9 mouse cellular contexts compared by ENCODE assay signal in the genomic region with DNA sequence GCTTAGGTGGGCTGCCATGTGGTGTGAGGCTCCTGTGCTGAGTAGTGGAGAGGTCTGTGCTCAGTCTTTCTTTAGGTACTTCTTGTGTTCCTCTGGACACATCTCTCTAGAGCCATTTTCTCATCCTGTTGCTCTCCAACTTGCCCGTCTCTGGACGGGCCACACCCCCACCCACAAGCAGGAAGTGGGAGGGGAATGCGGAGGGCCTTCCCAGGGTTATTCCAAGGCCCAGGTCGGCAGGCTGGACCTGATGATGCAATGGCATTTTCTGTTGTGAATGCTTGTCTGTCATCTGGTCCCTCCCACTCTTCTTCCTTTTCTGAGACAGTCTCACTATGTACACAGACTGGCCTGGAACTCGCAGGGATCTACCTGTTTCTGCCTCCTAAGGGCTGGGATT. TPM values are rescaled to one million over a fixed set of nuclear protein-coding genes. Genes with fewer than 3 reads are reported as not detected.
DNase-seq lines count a peak whose midpoint lies in the region; ATAC-seq and TF ChIP-seq lines count a peak whose summit lies in the region.
"Had no signal": no experiment of that assay in that cellular context is flagged by ENCODE, and none has a peak within 500 bp of the region (broad histone marks: within the 10 kb centered on the region; RNA-seq: fewer than 3 reads in every experiment).

No protein-coding gene starts in this region.

- no peak for TF ChIP-seq CTCF in hindbrain, postnatal 0 days (IDR thresholded peaks at IDR 0.05; ENCODE audit: low read depth)
- no peak for TF ChIP-seq CTCF in left cerebral cortex, adult 2 months (IDR thresholded peaks at IDR 0.05)

- WGBS in hindbrain, embryonic 13.5 days, result 43% methylated on average over 5 of the region's 5 CpGs
- WGBS in hindbrain, embryonic 14.5 days, result 40% methylated on average over 5 of the region's 5 CpGs
- WGBS in embryonic facial prominence, embryonic 10.5 days, result 32% methylated on average over 5 of the region's 5 CpGs
- 39% methylated on average over 5 of the region's 5 CpGs for WGBS in hindbrain, postnatal 0 days
- WGBS in liver, embryonic 13.5 days (ENCODE audit: insufficient replicate concordance), result 15% methylated on average over 5 of the region's 5 CpGs

- no peak for ATAC-seq in hindbrain, embryonic 13.5 days (ENCODE audit: low FRiP score)
- no peak for ATAC-seq in hindbrain, embryonic 14.5 days (ENCODE audit: low FRiP score)
- no peak for ATAC-seq in hindbrain, postnatal 0 days
- ATAC-seq in liver, embryonic 13.5 days (ENCODE audit: low read depth), result peak; percentile 3; the same call in 1 of the 2 replicates

- intact Hi-C loops in left cerebral cortex, adult 2 months (cut with DNase I), result no loop called here

- peak overlapping the region; percentile 99 for H3K9ac ChIP-seq in hindbrain, embryonic 13.5 days
- H3K9ac ChIP-seq in hindbrain, embryonic 14.5 days, result no peak overlapping the region
- peak overlapping the region; percentile 15; the same call in 1 of the 2 replicates for H3K9ac ChIP-seq in hindbrain, postnatal 0 days (replicated peaks; ENCODE audit: low read length)
- peak overlapping the region; percentile 10; the same call in 1 of the 2 replicates for H3K9ac ChIP-seq in liver, embryonic 13.5 days

- no peak overlapping the region for H3K4me3 ChIP-seq in hindbrain, embryonic 13.5 days
- no peak overlapping the region for H3K4me3 ChIP-seq in hindbrain, embryonic 14.5 days (replicated peaks; ENCODE audit: low read length)
- peak overlapping the region; percentile 81 for H3K4me3 ChIP-seq in embryonic facial prominence, embryonic 10.5 days
- no peak overlapping the region for H3K4me3 ChIP-seq in hindbrain, postnatal 0 days (ENCODE audit: low read length)
- H3K4me3 ChIP-seq in liver, embryonic 13.5 days (replicated peaks), result peak overlapping the region; percentile 91
- no peak overlapping the region for H3K4me3 ChIP-seq in left cerebral cortex, adult 2 months

- H3K4me1 ChIP-seq in hindbrain, embryonic 13.5 days (replicated peaks), result peaks cover 42% of the 10 kb centered on the region
- H3K4me1 ChIP-seq in hindbrain, embryonic 14.5 days (replicated peaks; ENCODE audit: control insufficient read depth, insufficient read depth, low read length), result peaks cover 30% of the 10 kb centered on the region
- peaks cover 49% of the 10 kb centered on the region for H3K4me1 ChIP-seq in embryonic facial prominence, embryonic 10.5 days
- H3K4me1 ChIP-seq in hindbrain, postnatal 0 days (ENCODE audit: insufficient read depth, low read length), result peaks cover 14% of the 10 kb centered on the region
- peaks cover 79% of the 10 kb centered on the region for H3K4me1 ChIP-seq in liver, embryonic 13.5 days (replicated peaks)

- H3K9me3 ChIP-seq in hindbrain, embryonic 13.5 days, result no peaks in the 10 kb centered on the region
- H3K9me3 ChIP-seq in hindbrain, embryonic 14.5 days (ENCODE audit: control insufficient read depth, low read length), result no peaks in the 10 kb centered on the region
- no peaks in the 10 kb centered on the region for H3K9me3 ChIP-seq in embryonic facial prominence, embryonic 10.5 days
- no peaks in the 10 kb centered on the region for H3K9me3 ChIP-seq in hindbrain, postnatal 0 days (ENCODE audit: low read length)
- H3K9me3 ChIP-seq in liver, embryonic 13.5 days (replicated peaks), result no peaks in the 10 kb centered on the region

- H3K36me3 ChIP-seq in hindbrain, embryonic 13.5 days, result peaks cover 8% of the 10 kb centered on the region
- peaks cover 5% of the 10 kb centered on the region for H3K36me3 ChIP-seq in hindbrain, embryonic 14.5 days (replicated peaks; ENCODE audit: control insufficient read depth, insufficient read depth)
- H3K36me3 ChIP-seq in embryonic facial prominence, embryonic 10.5 days (replicated peaks), result peaks cover 23% of the 10 kb centered on the region
- H3K36me3 ChIP-seq in hindbrain, postnatal 0 days (ENCODE audit: insufficient read depth, low read length), result peaks cover 7% of the 10 kb centered on the region; the same call in 1 of the 2 replicates
- peaks cover 10% of the 10 kb centered on the region for H3K36me3 ChIP-seq in liver, embryonic 13.5 days

- no peak for DNase-seq in hindbrain, embryonic 14.5 days (ENCODE audit: low spot score)
- peak; percentile 41 for DNase-seq in embryonic facial prominence, embryonic 10.5 days (ENCODE audit: low spot score)
- no peak for DNase-seq in hindbrain, postnatal 0 days (ENCODE audit: low spot score)
- DNase-seq in liver, embryonic 13.5 days, result no peak
- DNase-seq in layer of hippocampus, adult 9-11 months, result no peak
- DNase-seq in left cerebral cortex, adult 2 months (ENCODE audit: extremely low spot score in 1 of 2, low spot score in 2 of 2), result no peak
- DNase-seq in cerebellum, postnatal 14 days, result no peak

- no peaks in the 10 kb centered on the region for H3K27me3 ChIP-seq in hindbrain, embryonic 13.5 days
- no peaks in the 10 kb centered on the region for H3K27me3 ChIP-seq in hindbrain, embryonic 14.5 days (ENCODE audit: control insufficient read depth, insufficient read depth, low read length)
- no peaks in the 10 kb centered on the region for H3K27me3 ChIP-seq in embryonic facial prominence, embryonic 10.5 days (replicated peaks; ENCODE audit: low read depth, poor library complexity, severe bottlenecking)
- H3K27me3 ChIP-seq in hindbrain, postnatal 0 days (ENCODE audit: insufficient read depth, low read length), result no peaks in the 10 kb centered on the region
- no peaks in the 10 kb centered on the region for H3K27me3 ChIP-seq in liver, embryonic 13.5 days

- no peak overlapping the region for H3K27ac ChIP-seq in hindbrain, embryonic 13.5 days
- no peak overlapping the region for H3K27ac ChIP-seq in hindbrain, embryonic 14.5 days
- no peak overlapping the region for H3K27ac ChIP-seq in embryonic facial prominence, embryonic 10.5 days (replicated peaks)
- no peak overlapping the region for H3K27ac ChIP-seq in hindbrain, postnatal 0 days
- peak overlapping the region; percentile 51 for H3K27ac ChIP-seq in liver, embryonic 13.5 days
- no peak overlapping the region for H3K27ac ChIP-seq in left cerebral cortex, adult 2 months

- peak overlapping the region; percentile 87 for H3K4me2 ChIP-seq in hindbrain, embryonic 13.5 days
- H3K4me2 ChIP-seq in hindbrain, embryonic 14.5 days (replicated peaks), result no peak overlapping the region
- 0 out of 2 replicates have a peak overlapping the region, but pooled peaks have one; percentile 8 for H3K4me2 ChIP-seq in hindbrain, postnatal 0 days (ENCODE audit: low read depth, low read length)
- peak overlapping the region; percentile 85 for H3K4me2 ChIP-seq in liver, embryonic 13.5 days

RNA-seq across cellular contexts. Expression of a gene that starts 2.7 kb away (rescaled TPM):
- 17.7 and 17.8 TPM in 2 replicates for polyA plus RNA-seq in hindbrain, embryonic 13.5 days (2015; fragmentation: Nextera tagmentation; extraction: Ambion mirVana)
- polyA plus RNA-seq in hindbrain, embryonic 14.5 days (2014; fragmentation: Nextera tagmentation; extraction: Ambion mirVana), result 22.8 and 25.6 TPM in 2 replicates
- polyA plus RNA-seq in embryonic facial prominence, embryonic 10.5 days (2016; fragmentation: Nextera tagmentation; extraction: Ambion mirVana), result 29.0 and 30.4 TPM in 2 replicates
- 40.9 and 47.0 TPM in 2 replicates for total RNA-seq in hindbrain, postnatal 0 days (2014; rRNA removed)
- polyA plus RNA-seq in hindbrain, postnatal 0 days (2015; fragmentation: Nextera tagmentation; extraction: Ambion mirVana), result 14.2 and 14.6 TPM in 2 replicates
- polyA plus RNA-seq in liver, embryonic 13.5 days (2015; fragmentation: Nextera tagmentation; extraction: Ambion mirVana), result 9.5 and 13.1 TPM in 2 replicates
- 10 to 100 TPM; 41.6 to 49.0 TPM for total RNA-seq in left cerebral cortex, adult 2 months (2021)

RNA-seq across cellular contexts. Expression of a gene that starts 13.9 kb away (rescaled TPM):
- polyA plus RNA-seq in hindbrain, embryonic 13.5 days (2015; fragmentation: Nextera tagmentation; extraction: Ambion mirVana), result not detected in 2 replicates
- polyA plus RNA-seq in hindbrain, embryonic 14.5 days (2014; fragmentation: Nextera tagmentation; extraction: Ambion mirVana), result 0.83 TPM in 1 of 2 replicates, not detected in the other
- polyA plus RNA-seq in embryonic facial prominence, embryonic 10.5 days (2016; fragmentation: Nextera tagmentation; extraction: Ambion mirVana), result not detected in 2 replicates
- 0.78 TPM in 1 of 2 replicates, not detected in the other for total RNA-seq in hindbrain, postnatal 0 days (2014; rRNA removed)
- polyA plus RNA-seq in hindbrain, postnatal 0 days (2015; fragmentation: Nextera tagmentation; extraction: Ambion mirVana), result 0.65 and 0.81 TPM in 2 replicates
- 0.24 and 0.28 TPM in 2 replicates for polyA plus RNA-seq in liver, embryonic 13.5 days (2015; fragmentation: Nextera tagmentation; extraction: Ambion mirVana)
- 1 to 10 TPM in 1 of 2 experiments, under 1 TPM in 1; 0.58 to 1.4 TPM for total RNA-seq in left cerebral cortex, adult 2 months (2021)
- total RNA-seq: neutrophil, adult 5-6 weeks had no signal

RNA-seq across cellular contexts. Expression of a gene that starts 17.6 kb away (rescaled TPM):
- polyA plus RNA-seq in hindbrain, embryonic 13.5 days (2015; fragmentation: Nextera tagmentation; extraction: Ambion mirVana), result 114 and 115 TPM in 2 replicates
- polyA plus RNA-seq in hindbrain, embryonic 14.5 days (2014; fragmentation: Nextera tagmentation; extraction: Ambion mirVana), result 178 and 220 TPM in 2 replicates
- polyA plus RNA-seq in embryonic facial prominence, embryonic 10.5 days (2016; fragmentation: Nextera tagmentation; extraction: Ambion mirVana), result 6.0 and 8.1 TPM in 2 replicates
- 331 and 347 TPM in 2 replicates for total RNA-seq in hindbrain, postnatal 0 days (2014; rRNA removed)
- 280 and 294 TPM in 2 replicates for polyA plus RNA-seq in hindbrain, postnatal 0 days (2015; fragmentation: Nextera tagmentation; extraction: Ambion mirVana)
- polyA plus RNA-seq in liver, embryonic 13.5 days (2015; fragmentation: Nextera tagmentation; extraction: Ambion mirVana), result 0.10 and 0.31 TPM in 2 replicates
- 100 to 1,000 TPM; 177 to 188 TPM for total RNA-seq in left cerebral cortex, adult 2 months (2021)
- total RNA-seq: neutrophil, adult 5-6 weeks had no signal

RNA-seq across cellular contexts. Expression of a gene that starts 22.0 kb away (rescaled TPM):
- 32.7 and 34.3 TPM in 2 replicates for polyA plus RNA-seq in hindbrain, embryonic 13.5 days (2015; fragmentation: Nextera tagmentation; extraction: Ambion mirVana)
- polyA plus RNA-seq in hindbrain, embryonic 14.5 days (2014; fragmentation: Nextera tagmentation; extraction: Ambion mirVana), result 53.5 and 56.9 TPM in 2 replicates
- polyA plus RNA-seq in embryonic facial prominence, embryonic 10.5 days (2016; fragmentation: Nextera tagmentation; extraction: Ambion mirVana), result 31.7 and 37.3 TPM in 2 replicates
- total RNA-seq in hindbrain, postnatal 0 days (2014; rRNA removed), result 72.8 and 91.1 TPM in 2 replicates
- 57.6 and 60.6 TPM in 2 replicates for polyA plus RNA-seq in hindbrain, postnatal 0 days (2015; fragmentation: Nextera tagmentation; extraction: Ambion mirVana)
- polyA plus RNA-seq in liver, embryonic 13.5 days (2015; fragmentation: Nextera tagmentation; extraction: Ambion mirVana), result 9.8 and 10.2 TPM in 2 replicates
- total RNA-seq in left cerebral cortex, adult 2 months (2021), result 10 to 100 TPM; 50.2 to 51.0 TPM

RNA-seq across cellular contexts. Expression of a gene that starts 23.8 kb away (rescaled TPM):
- 38.7 and 38.9 TPM in 2 replicates for polyA plus RNA-seq in hindbrain, embryonic 13.5 days (2015; fragmentation: Nextera tagmentation; extraction: Ambion mirVana)
- polyA plus RNA-seq in hindbrain, embryonic 14.5 days (2014; fragmentation: Nextera tagmentation; extraction: Ambion mirVana), result 35.2 and 43.4 TPM in 2 replicates
- polyA plus RNA-seq in embryonic facial prominence, embryonic 10.5 days (2016; fragmentation: Nextera tagmentation; extraction: Ambion mirVana), result 48.9 and 52.3 TPM in 2 replicates
- 21.1 and 26.1 TPM in 2 replicates for total RNA-seq in hindbrain, postnatal 0 days (2014; rRNA removed)
- 39.7 and 41.4 TPM in 2 replicates for polyA plus RNA-seq in hindbrain, postnatal 0 days (2015; fragmentation: Nextera tagmentation; extraction: Ambion mirVana)
- polyA plus RNA-seq in liver, embryonic 13.5 days (2015; fragmentation: Nextera tagmentation; extraction: Ambion mirVana), result 41.3 and 47.7 TPM in 2 replicates
- total RNA-seq in left cerebral cortex, adult 2 months (2021), result 10 to 100 TPM; 20.0 to 23.2 TPM

Comparison
In these comparisons a context has a peak if more than half of its experiments do, and no peak if none do; other contexts are left out.
1. H3K4me3 ChIP-seq: peak in embryonic facial prominence, embryonic 10.5 days (single experiment) and liver, embryonic 13.5 days (single experiment); none in hindbrain, embryonic 13.5 days (single experiment), hindbrain, embryonic 14.5 days (single experiment), hindbrain, postnatal 0 days (single experiment) and left cerebral cortex, adult 2 months (single experiment).
2. RNA of a gene that starts 17.6 kb away (polyA plus RNA-seq): 280 to 294 TPM in hindbrain, postnatal 0 days, 178 to 220 TPM in hindbrain, embryonic 14.5 days and 114 to 115 TPM in hindbrain, embryonic 13.5 days; 6.0 to 8.1 TPM in embryonic facial prominence, embryonic 10.5 days and 0.10 to 0.31 TPM in liver, embryonic 13.5 days; every median in the first group is over 10 times any median in the second.